Mouse (Mus musculus) megakaryocyte, embryonic 14.5 days (primary cell): ENCODE data around the gene Pnpo. TPM values are rescaled to one million over a fixed set of nuclear protein-coding genes. Genes with fewer than 3 reads are reported as not detected.

ENCODE experiments used
- H3K27me3 ChIP-seq: replicated peaks from 2 replicates; pipeline ENCODE3; 2012; ENCODE audit warnings: inconsistent platforms
- H3K36me3 ChIP-seq: replicated peaks from 2 replicates; pipeline ENCODE3; 2012; ENCODE audit warnings: low read length, inconsistent platforms, mixed read lengths
- H3K4me1 ChIP-seq: 2 replicates; pipeline ENCODE4 v1.6.1; 2012; ENCODE audit warnings: inconsistent platforms
- H3K4me3 ChIP-seq: replicated peaks from 2 replicates; pipeline ENCODE3; 2012; ENCODE audit warnings: moderate library complexity, mild to moderate bottlenecking, inconsistent platforms
- H3K9me3 ChIP-seq: 2 replicates; pipeline ENCODE4 v1.6.1; 2012; ENCODE audit warnings: inconsistent platforms
- FLI1 ChIP-seq: IDR thresholded peaks from 2 replicates; pipeline ENCODE4 v1.6.1; 2012; ENCODE audit warnings: low read length, inconsistent platforms, mixed read lengths
- GATA1 ChIP-seq: IDR thresholded peaks from 3 replicates; pipeline ENCODE4 v1.6.1; 2012; ENCODE audit warnings: mixed read lengths, low read length, inconsistent platforms, borderline replicate concordance
- polyA plus RNA-seq: library from polyadenylated mRNA; stranded (reverse); fragments of >175 nt; gene quantifications from 2 replicates; pipeline ENCODE4 v1.2.3, GENCODE M21; 2012; ENCODE audit warnings: low replicate concordance; ENCODE audit not compliant: insufficient read depth

The Pnpo gene
- polyA plus RNA-seq, 1 experiment, result 16.6 TPM

DNA sequence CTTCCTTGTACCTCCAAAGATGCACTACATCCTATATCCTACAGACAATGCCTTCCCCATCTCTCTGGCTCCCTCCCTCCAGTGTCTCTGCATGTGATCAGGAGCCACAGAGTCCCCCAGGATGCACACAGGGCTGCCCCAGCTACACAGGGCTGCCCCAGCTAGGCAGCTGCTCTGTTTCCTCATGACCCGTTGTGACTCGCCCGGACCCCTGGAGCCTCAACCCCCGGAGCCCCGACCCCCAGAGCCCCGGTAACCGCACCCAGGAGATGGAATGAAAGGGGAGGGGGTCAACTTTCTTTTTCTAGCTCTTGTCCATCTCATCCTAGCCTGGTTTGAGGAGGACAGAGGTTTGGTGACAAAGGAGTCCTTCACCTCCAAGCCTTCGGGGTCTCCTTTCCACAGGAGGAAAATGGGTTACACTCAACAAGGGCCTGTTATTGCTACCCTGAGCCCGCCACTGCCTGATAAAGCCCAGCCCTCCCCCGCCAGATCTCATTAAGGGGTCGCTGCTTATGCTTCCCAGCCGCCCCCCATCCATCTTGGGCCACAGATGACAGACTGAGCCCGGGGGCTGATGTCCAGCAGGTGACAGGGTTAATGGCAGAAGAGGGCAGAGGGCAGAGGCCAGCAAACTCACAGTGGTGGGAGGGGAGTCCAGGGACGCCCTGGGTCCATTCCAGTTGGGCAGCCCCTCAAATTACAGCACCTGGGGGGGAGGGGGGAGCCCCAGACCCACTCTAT lies 51.8 kb downstream of the Pnpo start:
- no peaks in the 10 kb centered on the region for H3K36me3 ChIP-seq
- no peak overlapping the region for H3K4me3 ChIP-seq
- TF ChIP-seq GATA1, result no peak
- TF ChIP-seq FLI1, result no peak
- H3K4me1 ChIP-seq, result peaks cover 13% of the 10 kb centered on the region
- peaks cover 42% of the 10 kb centered on the region for H3K27me3 ChIP-seq
- H3K9me3 ChIP-seq, result peaks cover 6% of the 10 kb centered on the region

Other genes starting within 250 kb of the Pnpo start
- gene Snx11, start 166.4 kb downstream of the Pnpo start, polyA plus RNA-seq, result 6.3 and 9.8 TPM in 2 replicates
- 12.8 and 33.7 TPM in 2 replicates for gene Cbx1, start 154.9 kb downstream of the Pnpo start, polyA plus RNA-seq
- 28.9 and 34.9 TPM in 2 replicates for gene Nfe2l1, start 114.0 kb downstream of the Pnpo start, polyA plus RNA-seq
- 3.4 TPM in 1 of 2 replicates, not detected in the other for gene Copz2, start 94.1 kb downstream of the Pnpo start, polyA plus RNA-seq
- 15.3 and 41.6 TPM in 2 replicates for gene Cdk5rap3, start 27.5 kb downstream of the Pnpo start, polyA plus RNA-seq
- gene Prr15l, start 15.9 kb downstream of the Pnpo start, polyA plus RNA-seq, result not detected in 2 replicates
- 34.2 and 36.6 TPM in 2 replicates for gene Sp2, start 39.0 kb upstream of the Pnpo start, polyA plus RNA-seq
- gene Sp6, start 69.4 kb upstream of the Pnpo start, polyA plus RNA-seq, result 0.77 and 1.4 TPM in 2 replicates
- 4.5 and 11.2 TPM in 2 replicates for gene Scrn2, start 86.0 kb upstream of the Pnpo start, polyA plus RNA-seq
- gene Lrrc46, start 97.4 kb upstream of the Pnpo start, polyA plus RNA-seq, result not detected in 2 replicates
- gene Mrpl10, start 97.6 kb upstream of the Pnpo start, polyA plus RNA-seq, result 22.3 and 22.7 TPM in 2 replicates
- 9.7 and 13.2 TPM in 2 replicates for gene Osbpl7, start 106.6 kb upstream of the Pnpo start, polyA plus RNA-seq
- 0.09 and 1.6 TPM in 2 replicates for gene Tbx21, start 171.3 kb upstream of the Pnpo start, polyA plus RNA-seq
- 99.9 and 349 TPM in 2 replicates for gene Tbkbp1, start 207.5 kb upstream of the Pnpo start, polyA plus RNA-seq
- 10.2 TPM in 2 replicates for gene Kpnb1, start 243.9 kb upstream of the Pnpo start, polyA plus RNA-seq